Mouse (Mus musculus): ENCODE results near the gene Ccdc182. TPM values are rescaled to one million over a fixed set of nuclear protein-coding genes. Genes with fewer than 3 reads are reported as not detected.

The Ccdc182 gene
- total RNA-seq, 2 experiments from 2014 or later = not detected

GRCm38 (mm10) chr11:88280426-88280836 lies 13.4 kb upstream of the Ccdc182 start:
- no peak for DNase-seq (ENCODE audit: low spot score in 2 of 2)

- DNase-seq (ENCODE audit: low spot score in 2 of 2) = no peak
These were observed 12.3 kb upstream of the Ccdc182 start for GRCm38 (mm10) chr11:88281428-88282119.

- DNase-seq (ENCODE audit: low spot score in 2 of 2) = no peak
These were observed 11.3 kb upstream of the Ccdc182 start for GRCm38 (mm10) chr11:88282516-88282915.

- peak in 1 of 2 experiments; percentile 18 for DNase-seq (ENCODE audit: low spot score in 2 of 2)
These were observed 7.8 kb upstream of the Ccdc182 start for GRCm38 (mm10) chr11:88286019-88286418.

GRCm38 (mm10) chr11:88288400-88288799 lies 5.5 kb upstream of the Ccdc182 start:
- DNase-seq (ENCODE audit: low spot score in 2 of 2) = no peak

- DNase-seq (ENCODE audit: low spot score in 2 of 2) = no peak
These were observed 5.0 kb upstream of the Ccdc182 start for GRCm38 (mm10) chr11:88288805-88289340.

- no peak for DNase-seq (ENCODE audit: low spot score in 2 of 2)
These were observed 2.6 kb upstream of the Ccdc182 start for GRCm38 (mm10) chr11:88291245-88291644.

GRCm38 (mm10) chr11:88291688-88292087 lies 2.2 kb upstream of the Ccdc182 start:
- no peak for DNase-seq (ENCODE audit: low spot score in 2 of 2)

GRCm38 (mm10) chr11:88294394-88294710 lies 494 bp downstream of the Ccdc182 start:
- DNase-seq (ENCODE audit: low spot score in 2 of 2) = no peak

GRCm38 (mm10) chr11:88295298-88295697 lies 1.4 kb downstream of the Ccdc182 start:
- DNase-seq (ENCODE audit: low spot score in 2 of 2) = no peak

- DNase-seq (ENCODE audit: low spot score in 2 of 2) = no peak
These were observed 3.7 kb downstream of the Ccdc182 start for GRCm38 (mm10) chr11:88297526-88297925.

- no peak for DNase-seq (ENCODE audit: low spot score in 2 of 2)
These were observed 5.5 kb downstream of the Ccdc182 start for GRCm38 (mm10) chr11:88299345-88299744.

- DNase-seq (ENCODE audit: low spot score in 2 of 2) = no peak
These were observed 7.8 kb downstream of the Ccdc182 start for GRCm38 (mm10) chr11:88301619-88302018.

GRCm38 (mm10) chr11:88305759-88306158 lies 11.9 kb downstream of the Ccdc182 start:
- no peak for DNase-seq (ENCODE audit: low spot score in 2 of 2)

- no peak for DNase-seq (ENCODE audit: low spot score in 2 of 2)
These were observed 14.0 kb downstream of the Ccdc182 start for GRCm38 (mm10) chr11:88307616-88308543.

GRCm38 (mm10) chr11:88309059-88309700 lies 15.3 kb downstream of the Ccdc182 start:
- DNase-seq (ENCODE audit: low spot score in 2 of 2) = no peak

GRCm38 (mm10) chr11:88310773-88311172 lies 16.9 kb downstream of the Ccdc182 start:
- DNase-seq (ENCODE audit: low spot score in 2 of 2) = no peak

- DNase-seq (ENCODE audit: low spot score in 2 of 2) = no peak
These were observed 17.7 kb downstream of the Ccdc182 start for GRCm38 (mm10) chr11:88311606-88312005.

GRCm38 (mm10) chr11:88313512-88313911 lies 19.7 kb downstream of the Ccdc182 start:
- DNase-seq (ENCODE audit: low spot score in 2 of 2) = no peak

- no peak for DNase-seq (ENCODE audit: low spot score in 2 of 2)
These were observed 20.6 kb downstream of the Ccdc182 start for GRCm38 (mm10) chr11:88314471-88314870.

GRCm38 (mm10) chr11:88315393-88315792 lies 21.5 kb downstream of the Ccdc182 start:
- DNase-seq (ENCODE audit: low spot score in 2 of 2) = no peak

GRCm38 (mm10) chr11:88318850-88319249 lies 25.0 kb downstream of the Ccdc182 start:
- DNase-seq (ENCODE audit: low spot score in 2 of 2) = no peak

Measured in adrenal gland, adult 18-20 months (tissue).